Mouse (Mus musculus) limb, embryonic 10.5 days (tissue): ENCODE results near the gene Tbc1d5. TPM values are rescaled to one million over a fixed set of nuclear protein-coding genes. Genes with fewer than 3 reads are reported as not detected.

ENCODE experiments used
- DNase-seq: peaks from one replicate; pipeline ENCODE4 v3.0.0-alpha.2; 2017; ENCODE audit warnings: low spot score
- H3K27ac ChIP-seq: fragments of 300-500 bp; sonication (generic); 2 replicates; pipeline ENCODE4 v1.5.1; 2016; ENCODE audit warnings: mild to moderate bottlenecking
- H3K27me3 ChIP-seq: fragments of 300-500 bp; sonication (generic); 2 replicates; pipeline ENCODE4 v1.6.1; 2016; ENCODE audit warnings: low read depth, mild to moderate bottlenecking; ENCODE audit not compliant: poor library complexity, severe bottlenecking
- H3K36me3 ChIP-seq: fragments of 300-500 bp; sonication (generic); 2 replicates; pipeline ENCODE4 v1.6.1; 2016; ENCODE audit warnings: mild to moderate bottlenecking, moderate library complexity
- H3K4me1 ChIP-seq: fragments of 300-500 bp; sonication (generic); 2 replicates; pipeline ENCODE4 v1.6.1; 2016
- H3K4me3 ChIP-seq: fragments of 300-500 bp; sonication (generic); 2 replicates; pipeline ENCODE4 v1.5.1; 2016; ENCODE audit warnings: mild to moderate bottlenecking, moderate library complexity
- H3K9me3 ChIP-seq: fragments of 300-500 bp; sonication (generic); replicated peaks from 2 replicates; pipeline ENCODE4 v1.6.1; 2016; ENCODE audit warnings: mild to moderate bottlenecking
- WGBS: fragments of 180-500 bp; shearing (Covaris S2); methylation state at CpG from one replicate; pipeline ENCODE4 v1.1.7; 2016; 5-methylcytosine and 5-hydroxymethylcytosine counted together
- polyA plus RNA-seq: library from polyadenylated mRNA; unstranded; fragments of >200 nt; fragmentation: Nextera tagmentation; extraction: Ambion mirVana; gene quantifications from 2 replicates; pipeline ENCODE4 v1.2.1, GENCODE M21; 2016

Gene Tbc1d5
- polyA plus RNA-seq, 1 experiment from 2014 or later, result 11.3 TPM

GRCm38 (mm10) chr17:51016384-51016783 is 162.8 kb downstream of the Tbc1d5 start:
- Histone ChIP-seq H3K27ac (no peak overlapping the region), H3K9me3 (no peaks in the 10 kb centered on the region), H3K36me3 (no peaks in the 10 kb centered on the region), H3K4me1 (no peaks in the 10 kb centered on the region), H3K4me3 (no peak overlapping the region), H3K27me3 (no peaks in the 10 kb centered on the region)
- WGBS, result 83% methylated on average over 2 of the region's 2 CpGs
- no peak for DNase-seq

DNA sequence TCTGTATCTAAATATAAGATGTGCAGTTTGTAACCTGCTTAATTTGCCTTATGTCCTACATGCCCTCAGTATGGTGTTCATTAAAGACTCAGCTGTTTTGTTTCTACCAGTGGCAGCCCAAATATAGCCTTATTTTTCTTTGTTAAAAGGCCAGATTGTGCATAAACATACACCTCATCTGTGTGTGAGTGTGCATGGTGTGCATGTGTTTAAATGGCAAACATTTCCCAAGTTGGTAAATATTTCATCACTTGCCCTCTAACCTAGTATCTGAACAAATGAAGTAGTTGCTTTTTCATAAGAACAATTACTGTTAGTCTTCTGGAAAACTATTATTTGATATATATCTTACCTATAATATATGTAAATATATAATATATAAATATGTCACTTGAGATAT is 165.2 kb downstream of the Tbc1d5 start:
- no peaks in the 10 kb centered on the region for H3K36me3 ChIP-seq
- no peaks in the 10 kb centered on the region for H3K27me3 ChIP-seq
- DNase-seq, result no peak
- no peak overlapping the region for H3K27ac ChIP-seq
- no peaks in the 10 kb centered on the region for H3K9me3 ChIP-seq
- H3K4me3 ChIP-seq, result no peak overlapping the region
- no peaks in the 10 kb centered on the region for H3K4me1 ChIP-seq

DNA sequence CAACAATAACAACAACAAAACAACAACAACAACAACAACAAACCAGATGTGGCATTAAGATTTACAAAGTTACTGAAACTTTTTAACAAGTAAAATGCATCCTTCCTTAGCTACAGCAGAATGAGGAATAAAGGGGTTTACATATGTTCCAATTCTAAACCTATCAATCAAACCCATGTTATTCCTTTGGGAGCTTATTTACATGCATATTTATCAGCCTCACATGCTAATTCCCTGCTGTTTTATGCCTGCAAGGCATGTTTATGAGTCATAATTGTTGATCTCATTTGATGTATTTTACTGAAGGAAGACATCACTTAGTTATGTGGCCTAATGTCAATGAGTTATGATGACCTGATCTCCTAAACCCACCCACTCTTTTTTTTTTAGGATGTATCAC is 176.0 kb downstream of the Tbc1d5 start:
- no peaks in the 10 kb centered on the region for H3K9me3 ChIP-seq

DNA sequence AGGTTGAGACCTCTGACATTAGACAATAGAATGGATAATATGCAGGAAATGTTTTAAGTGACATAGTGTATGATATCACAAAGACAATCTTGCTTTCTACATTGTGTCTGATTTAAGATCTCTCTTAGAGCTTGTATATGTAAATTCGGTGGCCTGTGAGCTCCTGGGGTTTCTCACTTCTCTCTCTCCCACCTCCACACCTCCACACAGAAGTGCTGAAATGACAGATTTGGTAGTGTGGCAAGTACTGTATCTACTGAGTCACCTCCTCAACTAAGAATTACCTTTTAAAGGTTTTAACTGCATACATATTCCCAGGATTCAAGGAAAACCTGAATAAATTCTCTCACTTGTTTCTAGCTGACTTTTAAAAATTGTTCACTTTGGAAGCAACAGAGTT is 180.9 kb downstream of the Tbc1d5 start:
- DNase-seq, result no peak
- H3K4me3 ChIP-seq, result no peak overlapping the region
- H3K36me3 ChIP-seq, result no peaks in the 10 kb centered on the region
- 64% methylated on average over 1 of the region's 1 CpGs for WGBS
- no peaks in the 10 kb centered on the region for H3K4me1 ChIP-seq
- H3K27ac ChIP-seq, result no peak overlapping the region
- H3K9me3 ChIP-seq, result no peaks in the 10 kb centered on the region
- H3K27me3 ChIP-seq, result no peaks in the 10 kb centered on the region

More for the DNA sequence above, 176.0 kb downstream of the Tbc1d5 start:
- no peaks in the 10 kb centered on the region for H3K36me3 ChIP-seq
- no peak overlapping the region for H3K4me3 ChIP-seq
- DNase-seq, result no peak
- no peaks in the 10 kb centered on the region for H3K4me1 ChIP-seq
- no peak overlapping the region for H3K27ac ChIP-seq
- H3K27me3 ChIP-seq, result no peaks in the 10 kb centered on the region

DNA sequence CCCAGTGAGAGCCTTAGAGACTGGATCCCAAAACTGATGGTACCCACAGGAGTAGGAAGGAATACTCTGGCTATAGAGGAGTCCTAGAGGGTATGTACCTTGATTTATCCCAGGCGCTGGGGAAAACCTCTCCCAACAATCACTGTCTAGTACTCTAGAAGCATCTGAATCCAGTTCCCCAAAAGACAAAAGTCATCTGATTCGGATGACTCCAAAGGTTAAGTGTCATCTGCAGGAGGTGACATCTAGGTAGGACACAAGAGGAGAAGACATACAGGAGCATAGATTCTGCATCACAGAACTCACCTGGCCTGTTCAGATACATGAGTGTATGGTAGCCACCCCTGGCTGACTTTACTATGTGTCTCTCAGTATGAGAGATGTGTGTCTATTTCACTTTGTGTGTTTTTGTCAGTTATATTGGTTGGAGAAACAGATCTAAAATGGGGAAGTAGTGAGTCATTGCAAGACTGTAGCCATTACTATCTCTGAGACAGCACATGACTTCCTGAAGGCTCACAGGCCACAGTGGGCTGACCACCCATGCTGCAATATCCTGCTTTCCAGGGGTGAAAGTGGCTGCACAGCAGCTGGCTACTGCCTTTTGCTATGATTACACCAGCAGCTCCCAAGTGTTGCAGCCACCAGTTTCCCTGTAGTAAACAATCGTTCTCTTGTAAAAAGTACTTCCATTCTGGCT is 185.7 kb downstream of the Tbc1d5 start:
- whole genome bisulfite sequencing, result 86% methylated on average over 3 of the region's 3 CpGs
- H3K4me1 ChIP-seq, result no peaks in the 10 kb centered on the region
- H3K4me3 ChIP-seq, result no peak overlapping the region
- no peak for DNase-seq
- no peak overlapping the region for H3K27ac ChIP-seq
- no peaks in the 10 kb centered on the region for H3K9me3 ChIP-seq
- no peaks in the 10 kb centered on the region for H3K36me3 ChIP-seq
- H3K27me3 ChIP-seq, result no peaks in the 10 kb centered on the region

GRCm38 (mm10) chr17:50990770-50991405 is 188.3 kb downstream of the Tbc1d5 start:
- H3K36me3 ChIP-seq, result no peaks in the 10 kb centered on the region
- no peaks in the 10 kb centered on the region for H3K9me3 ChIP-seq
- no peaks in the 10 kb centered on the region for H3K4me1 ChIP-seq
- H3K4me3 ChIP-seq, result no peak overlapping the region
- H3K27ac ChIP-seq, result no peak overlapping the region
- 97% methylated on average over 2 of the region's 2 CpGs for WGBS
- no peak for DNase-seq
- H3K27me3 ChIP-seq, result no peaks in the 10 kb centered on the region

DNA sequence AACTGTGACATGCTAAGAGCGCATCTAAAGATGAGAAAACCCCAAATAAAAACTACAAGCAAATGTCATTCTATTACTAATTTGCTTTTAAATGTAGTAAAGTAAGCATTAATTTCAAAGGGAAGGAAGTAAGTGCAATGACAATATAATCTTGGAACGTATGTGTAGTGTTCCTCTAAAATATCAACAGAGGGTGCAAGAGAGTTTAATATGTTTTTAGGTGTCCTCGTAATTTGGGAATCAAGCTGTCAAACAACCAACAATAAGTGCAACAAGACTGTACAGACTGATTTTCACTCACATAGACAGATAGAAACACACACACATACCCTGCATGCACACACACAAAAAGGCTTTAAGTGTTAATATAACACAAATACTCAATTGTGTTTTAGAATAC is 191.2 kb downstream of the Tbc1d5 start:
- Histone ChIP-seq H3K27me3 (no peaks in the 10 kb centered on the region), H3K9me3 (no peaks in the 10 kb centered on the region), H3K4me3 (no peak overlapping the region), H3K27ac (no peak overlapping the region), H3K36me3 (no peaks in the 10 kb centered on the region), H3K4me1 (no peaks in the 10 kb centered on the region)
- DNase-seq, result no peak
- 85% methylated on average over 3 of the region's 3 CpGs for WGBS

- 90% methylated on average over 5 of the region's 5 CpGs for WGBS
- H3K4me1 ChIP-seq, result no peaks in the 10 kb centered on the region
- no peak overlapping the region for H3K4me3 ChIP-seq
- DNase-seq, result no peak
- H3K27ac ChIP-seq, result no peak overlapping the region
- no peaks in the 10 kb centered on the region for H3K9me3 ChIP-seq
- H3K27me3 ChIP-seq, result no peaks in the 10 kb centered on the region
- H3K36me3 ChIP-seq, result no peaks in the 10 kb centered on the region
These were observed 197.2 kb downstream of the Tbc1d5 start for GRCm38 (mm10) chr17:50981933-50982332.

GRCm38 (mm10) chr17:50972142-50972541 is 207.0 kb downstream of the Tbc1d5 start:
- H3K27me3 ChIP-seq, result no peaks in the 10 kb centered on the region
- no peaks in the 10 kb centered on the region for H3K36me3 ChIP-seq
- WGBS, result 43% methylated on average over 1 of the region's 1 CpGs
- no peaks in the 10 kb centered on the region for H3K9me3 ChIP-seq
- H3K27ac ChIP-seq, result no peak overlapping the region
- peaks cover 8% of the 10 kb centered on the region for H3K4me1 ChIP-seq
- DNase-seq, result no peak
- no peak overlapping the region for H3K4me3 ChIP-seq

DNA sequence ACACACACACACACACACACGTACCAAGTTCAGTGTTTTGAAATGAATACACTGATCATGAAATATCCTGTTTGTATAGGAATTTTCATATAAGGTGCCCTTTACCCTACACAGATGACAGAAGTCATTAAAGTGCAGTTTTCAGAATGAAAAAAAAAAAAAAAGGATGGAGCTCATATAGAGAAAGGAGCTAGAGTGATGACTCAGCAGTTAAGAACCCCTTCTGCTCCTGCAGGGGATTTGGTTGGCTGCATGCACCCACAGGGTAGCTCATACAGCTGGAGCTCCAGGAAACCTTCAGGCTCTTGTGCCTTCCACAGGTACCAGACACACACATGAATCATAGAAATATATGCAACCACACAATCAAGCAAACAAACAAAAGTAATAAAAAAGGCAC is 213.0 kb downstream of the Tbc1d5 start:
- H3K4me3 ChIP-seq, result no peak overlapping the region
- no peak for DNase-seq
- H3K9me3 ChIP-seq, result no peaks in the 10 kb centered on the region
- H3K27ac ChIP-seq, result no peak overlapping the region
- H3K4me1 ChIP-seq, result peaks cover 8% of the 10 kb centered on the region
- H3K36me3 ChIP-seq, result 0 out of 2 replicates have a peak, but pooled peaks cover 2% of the 10 kb centered on the region
- WGBS, result 90% methylated on average over 1 of the region's 1 CpGs
- no peaks in the 10 kb centered on the region for H3K27me3 ChIP-seq

DNA sequence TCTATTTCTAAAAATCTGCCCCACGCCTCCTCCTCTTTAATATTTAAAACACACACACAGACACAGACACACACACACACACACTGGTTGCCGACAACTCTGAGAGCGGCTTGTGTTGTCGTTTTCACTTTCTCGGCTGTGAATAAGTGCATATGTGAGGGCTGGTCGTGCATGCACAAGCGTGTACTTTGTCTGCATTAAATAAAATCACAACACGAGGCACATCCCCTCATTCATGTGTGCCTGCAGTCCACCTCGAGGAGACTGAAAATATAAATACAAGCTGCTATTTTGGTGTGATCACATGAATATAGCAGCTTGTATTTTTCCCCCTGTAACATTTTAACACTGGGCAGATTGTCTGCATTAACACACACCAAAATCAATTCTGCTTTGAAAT is 224.8 kb downstream of the Tbc1d5 start:
- no peaks in the 10 kb centered on the region for H3K27me3 ChIP-seq
- no peak for DNase-seq
- H3K9me3 ChIP-seq, result no peaks in the 10 kb centered on the region
- no peaks in the 10 kb centered on the region for H3K4me1 ChIP-seq
- WGBS, result 95% methylated on average over 9 of the region's 9 CpGs
- H3K27ac ChIP-seq, result no peak overlapping the region
- no peaks in the 10 kb centered on the region for H3K36me3 ChIP-seq
- H3K4me3 ChIP-seq, result no peak overlapping the region

DNA sequence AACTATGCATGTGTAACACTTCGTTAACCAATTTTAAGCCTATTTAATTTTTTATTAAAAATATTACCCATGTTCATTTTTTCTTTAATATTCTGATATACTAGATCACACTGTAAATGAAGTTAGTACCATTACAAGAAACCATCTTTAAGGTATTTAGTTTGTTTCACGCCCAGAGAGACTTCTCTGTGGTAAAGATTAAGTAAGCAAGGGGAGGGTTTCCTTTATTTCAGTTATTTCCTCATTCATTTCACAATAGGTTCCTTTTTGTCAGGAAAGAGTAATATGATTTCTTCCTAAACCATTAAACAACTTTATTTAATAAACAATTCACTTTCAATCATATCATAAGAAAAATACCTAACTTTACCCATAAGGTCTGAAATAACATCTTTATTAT is 256.8 kb downstream of the Tbc1d5 start:
- WGBS, result 97% methylated on average over 2 of the region's 2 CpGs
- no peak overlapping the region for H3K27ac ChIP-seq

DNA sequence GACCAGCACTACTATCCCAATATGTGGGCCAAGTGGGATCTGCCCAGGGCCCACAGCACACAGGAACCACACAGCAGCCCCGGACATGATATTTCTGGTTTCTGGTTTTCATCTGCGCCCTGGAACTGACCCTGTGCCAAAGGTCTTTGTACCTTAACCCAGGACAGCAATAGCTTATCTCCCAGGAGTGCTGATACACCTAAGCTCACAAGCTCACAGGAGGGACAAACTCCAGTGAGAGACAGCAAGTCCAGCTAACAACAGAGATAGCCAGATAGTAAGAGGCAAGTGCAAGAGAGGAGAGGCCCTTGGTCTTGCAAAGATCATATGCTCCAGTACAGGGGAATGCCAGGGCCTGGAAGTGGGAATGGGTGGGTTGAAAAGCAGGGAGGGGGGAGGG is 263.9 kb downstream of the Tbc1d5 start:
- Histone ChIP-seq H3K27me3 (no peaks in the 10 kb centered on the region), H3K36me3 (no peaks in the 10 kb centered on the region), H3K4me3 (no peak overlapping the region), H3K27ac (no peak overlapping the region), H3K4me1 (no peaks in the 10 kb centered on the region), H3K9me3 (no peaks in the 10 kb centered on the region)
- DNase-seq, result no peak
- 92% methylated on average over 2 of the region's 2 CpGs for WGBS

More for the DNA sequence above, 256.8 kb downstream of the Tbc1d5 start:
- Histone ChIP-seq H3K27me3 (no peaks in the 10 kb centered on the region), H3K9me3 (no peaks in the 10 kb centered on the region), H3K4me3 (no peak overlapping the region), H3K36me3 (no peaks in the 10 kb centered on the region), H3K4me1 (no peaks in the 10 kb centered on the region)
- DNase-seq, result no peak
